Mouse (Mus musculus): ENCODE measurements at regions not wholly inside any gene's neighbourhood (a gene's known extent, or its start where the extent isn't known, plus 50 kb on each side); places are given as distances from the start of the nearest gene placed in this dataset.
A peak's percentile ranks its signal among the peaks of the same experiment; 100 is the strongest.

DNA sequence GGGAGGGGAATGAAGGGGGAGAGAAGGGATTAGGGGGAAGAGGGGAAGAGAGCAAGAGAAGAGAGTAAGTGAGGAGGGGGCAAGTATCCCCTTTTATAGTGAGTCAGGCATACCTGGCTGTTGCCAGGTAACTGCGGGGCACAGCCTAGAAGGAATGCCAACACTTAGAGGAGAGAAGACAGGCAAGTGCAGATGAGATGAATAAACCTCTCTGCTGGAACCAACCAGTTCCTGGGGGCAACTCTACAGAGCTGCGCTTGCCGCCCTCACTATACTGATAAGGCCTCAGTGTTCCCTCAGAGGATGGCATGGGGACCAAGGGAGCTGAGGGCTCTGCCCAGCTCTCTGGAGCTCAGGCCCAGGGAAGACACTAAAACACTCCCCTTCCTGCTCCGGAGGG is 192.2 kb downstream of the Opa1 start:
- no peak overlapping the region for H3K27ac ChIP-seq (ENCODE audit: insufficient read depth, low read length)

DNA sequence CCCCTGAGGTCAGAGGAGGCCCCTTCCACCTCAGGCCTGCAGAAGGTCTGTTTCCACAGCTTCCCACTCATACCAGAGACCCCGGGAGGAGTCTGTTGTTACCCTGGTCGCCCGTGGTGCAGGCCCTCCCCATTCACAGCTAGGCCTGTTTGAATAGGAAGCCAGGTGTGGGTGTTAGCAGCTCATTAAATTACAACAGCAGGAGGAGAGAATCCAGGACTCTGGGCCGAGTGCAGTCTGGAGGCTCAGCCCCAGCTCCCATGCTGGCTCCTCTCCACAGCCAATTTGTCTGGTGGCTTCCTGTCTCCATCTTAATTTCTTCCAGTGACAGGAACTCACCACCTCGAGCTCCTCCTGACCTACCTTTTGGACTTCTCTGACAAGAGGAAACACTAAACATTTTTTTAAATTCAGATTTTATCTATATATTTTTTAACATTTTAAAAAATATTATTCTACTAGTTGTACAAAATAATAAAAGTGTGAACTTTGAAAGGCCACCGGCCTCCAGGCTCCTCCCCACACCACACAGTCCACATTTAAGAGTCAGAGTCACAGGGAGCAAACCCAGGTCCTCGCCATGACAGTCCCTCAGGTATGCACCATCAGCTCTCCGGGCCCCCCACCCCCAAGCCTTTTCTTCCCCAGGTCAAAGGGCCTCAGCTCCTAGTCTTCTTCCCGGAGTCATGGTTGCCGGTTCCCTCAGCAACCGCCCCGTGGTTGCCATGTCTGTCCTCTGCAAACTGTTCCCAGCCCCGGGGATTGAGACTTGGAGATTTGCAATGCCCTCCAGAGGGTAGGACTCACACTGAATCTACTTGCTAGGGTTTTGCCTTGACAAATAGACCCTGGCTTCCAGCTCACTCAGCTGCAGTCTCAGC is 192.8 kb downstream of the Opa1 start:
- Histone ChIP-seq H3K27me3 (ENCODE audit: control insufficient read depth, insufficient read depth, low read length) (no peaks in the 10 kb centered on the region), H3K4me1 (ENCODE audit: control insufficient read depth, insufficient read depth, low read length) (peaks cover 8% of the 10 kb centered on the region), H3K4me3 (replicated peaks; ENCODE audit: insufficient read depth, low read depth, low read length) (no peak overlapping the region), H3K27ac (ENCODE audit: insufficient read depth, low read length) (no peak overlapping the region)
- 64% methylated on average over 13 of the region's 13 CpGs for WGBS
- no peak for TF ChIP-seq POLR2A (IDR thresholded peaks at IDR 0.05; ENCODE audit: borderline replicate concordance, insufficient read depth, low read length)
- DNase-seq = peak; percentile 26 to 37

More for the DNA sequence above, 192.2 kb downstream of the Opa1 start:
- no peaks in the 10 kb centered on the region for H3K27me3 ChIP-seq (ENCODE audit: control insufficient read depth, insufficient read depth, low read length)
- H3K4me3 ChIP-seq (replicated peaks; ENCODE audit: insufficient read depth, low read depth, low read length) = no peak overlapping the region
- 84% methylated on average over 4 of the region's 4 CpGs for WGBS
- H3K4me1 ChIP-seq (ENCODE audit: control insufficient read depth, insufficient read depth, low read length) = peaks cover 8% of the 10 kb centered on the region
- no peak for TF ChIP-seq CTCF (IDR thresholded peaks at IDR 0.05; ENCODE audit: borderline replicate concordance, insufficient read depth, low read depth, low read length)
- TF ChIP-seq POLR2A (IDR thresholded peaks at IDR 0.05; ENCODE audit: borderline replicate concordance, insufficient read depth, low read length) = no peak
- no peak for DNase-seq

GRCm38 (mm10) chr16:29772609-29772988 is 193.5 kb downstream of the Opa1 start:
- 63% methylated on average over 12 of the region's 12 CpGs for WGBS
- H3K27ac ChIP-seq (ENCODE audit: insufficient read depth, low read length) = no peak overlapping the region

GRCm38 (mm10) chr16:29773056-29773455 is 193.9 kb downstream of the Opa1 start:
- no peak overlapping the region for H3K4me3 ChIP-seq (replicated peaks; ENCODE audit: insufficient read depth, low read depth, low read length)
- 18% methylated on average over 6 of the region's 6 CpGs for WGBS
- DNase-seq = peak; percentile 75 to 81
- H3K27ac ChIP-seq (ENCODE audit: insufficient read depth, low read length) = no peak overlapping the region
- TF ChIP-seq POLR2A (IDR thresholded peaks at IDR 0.05; ENCODE audit: borderline replicate concordance, insufficient read depth, low read length) (no peak), CTCF (IDR thresholded peaks at IDR 0.05; ENCODE audit: borderline replicate concordance, insufficient read depth, low read depth, low read length) (no peak)
- H3K4me1 ChIP-seq (ENCODE audit: control insufficient read depth, insufficient read depth, low read length) = peaks cover 8% of the 10 kb centered on the region
- no peaks in the 10 kb centered on the region for H3K27me3 ChIP-seq (ENCODE audit: control insufficient read depth, insufficient read depth, low read length)

More at GRCm38 (mm10) chr16:29772609-29772988, 193.5 kb downstream of the Opa1 start:
- Histone ChIP-seq H3K4me1 (ENCODE audit: control insufficient read depth, insufficient read depth, low read length) (peaks cover 8% of the 10 kb centered on the region), H3K4me3 (replicated peaks; ENCODE audit: insufficient read depth, low read depth, low read length) (no peak overlapping the region), H3K27me3 (ENCODE audit: control insufficient read depth, insufficient read depth, low read length) (no peaks in the 10 kb centered on the region)
- no peak for DNase-seq
- TF ChIP-seq CTCF (IDR thresholded peaks at IDR 0.05; ENCODE audit: borderline replicate concordance, insufficient read depth, low read depth, low read length) = no peak
- no peak for TF ChIP-seq POLR2A (IDR thresholded peaks at IDR 0.05; ENCODE audit: borderline replicate concordance, insufficient read depth, low read length)

- no peak overlapping the region for H3K27ac ChIP-seq (ENCODE audit: insufficient read depth, low read length)
- no peaks in the 10 kb centered on the region for H3K27me3 ChIP-seq (ENCODE audit: control insufficient read depth, insufficient read depth, low read length)
- TF ChIP-seq POLR2A (IDR thresholded peaks at IDR 0.05; ENCODE audit: borderline replicate concordance, insufficient read depth, low read length) = no peak
- 98% methylated on average over 2 of the region's 2 CpGs for WGBS
- peaks cover 8% of the 10 kb centered on the region for H3K4me1 ChIP-seq (ENCODE audit: control insufficient read depth, insufficient read depth, low read length)
- H3K4me3 ChIP-seq (replicated peaks; ENCODE audit: insufficient read depth, low read depth, low read length) = no peak overlapping the region
- no peak for DNase-seq
These were observed 195.8 kb downstream of the Opa1 start for GRCm38 (mm10) chr16:29774949-29775348.

GRCm38 (mm10) chr16:29775879-29776278 is 196.7 kb downstream of the Opa1 start:
- H3K27me3 ChIP-seq (ENCODE audit: control insufficient read depth, insufficient read depth, low read length) = no peaks in the 10 kb centered on the region
- DNase-seq = no peak
- no peak overlapping the region for H3K4me3 ChIP-seq (replicated peaks; ENCODE audit: insufficient read depth, low read depth, low read length)
- TF ChIP-seq CTCF (IDR thresholded peaks at IDR 0.05; ENCODE audit: borderline replicate concordance, insufficient read depth, low read depth, low read length) (no peak), POLR2A (IDR thresholded peaks at IDR 0.05; ENCODE audit: borderline replicate concordance, insufficient read depth, low read length) (no peak)
- H3K4me1 ChIP-seq (ENCODE audit: control insufficient read depth, insufficient read depth, low read length) = peaks cover 8% of the 10 kb centered on the region
- 90% methylated on average over 5 of the region's 5 CpGs for WGBS
- H3K27ac ChIP-seq (ENCODE audit: insufficient read depth, low read length) = no peak overlapping the region

DNA sequence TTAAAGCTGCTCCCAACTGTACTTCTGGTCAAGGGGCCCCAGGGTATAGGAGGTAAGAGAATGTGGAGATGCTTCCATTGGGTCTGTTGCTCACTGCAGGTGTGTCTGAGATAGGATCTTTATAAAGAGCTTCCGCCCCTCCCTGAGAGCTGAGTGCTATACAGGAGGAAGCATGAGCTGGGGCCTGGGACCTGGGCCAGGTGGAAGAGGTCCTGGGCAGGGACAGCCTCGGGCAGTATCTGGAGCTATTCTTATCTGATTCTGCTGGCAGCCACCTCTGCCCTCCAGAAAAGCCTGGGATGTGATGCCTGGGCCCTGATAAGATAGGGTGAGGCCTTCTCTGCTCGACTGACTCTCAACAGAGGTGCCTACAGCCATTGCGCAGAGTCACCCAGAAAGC is 203.3 kb downstream of the Opa1 start:
- Histone ChIP-seq H3K27ac (ENCODE audit: insufficient read depth, low read length) (no peak overlapping the region), H3K27me3 (ENCODE audit: control insufficient read depth, insufficient read depth, low read length) (no peaks in the 10 kb centered on the region), H3K4me1 (ENCODE audit: control insufficient read depth, insufficient read depth, low read length) (no peaks in the 10 kb centered on the region), H3K4me3 (replicated peaks; ENCODE audit: insufficient read depth, low read depth, low read length) (no peak overlapping the region)
- TF ChIP-seq POLR2A (IDR thresholded peaks at IDR 0.05; ENCODE audit: borderline replicate concordance, insufficient read depth, low read length) (no peak), CTCF (IDR thresholded peaks at IDR 0.05; ENCODE audit: borderline replicate concordance, insufficient read depth, low read depth, low read length) (no peak)
- 74% methylated on average over 4 of the region's 4 CpGs for WGBS
- DNase-seq = no peak

GRCm38 (mm10) chr16:29785114-29785513 is 206.0 kb downstream of the Opa1 start:
- DNase-seq = no peak
- H3K4me3 ChIP-seq (replicated peaks; ENCODE audit: insufficient read depth, low read depth, low read length) = no peak overlapping the region
- no peaks in the 10 kb centered on the region for H3K4me1 ChIP-seq (ENCODE audit: control insufficient read depth, insufficient read depth, low read length)
- H3K27me3 ChIP-seq (ENCODE audit: control insufficient read depth, insufficient read depth, low read length) = no peaks in the 10 kb centered on the region
- no peak overlapping the region for H3K27ac ChIP-seq (ENCODE audit: insufficient read depth, low read length)
- 99% methylated on average over 3 of the region's 3 CpGs for WGBS
- no peak for TF ChIP-seq POLR2A (IDR thresholded peaks at IDR 0.05; ENCODE audit: borderline replicate concordance, insufficient read depth, low read length)
- 0 out of 2 replicates have a peak, but pooled peaks have one; percentile 12 for TF ChIP-seq CTCF (IDR thresholded peaks at IDR 0.05; ENCODE audit: borderline replicate concordance, insufficient read depth, low read depth, low read length)

Measured in cerebellum, adult 2 months (tissue).